Mouse (Mus musculus) pancreas, adult 10 weeks (tissue): ENCODE results near the gene Qpct. TPM values are rescaled to one million over a fixed set of nuclear protein-coding genes. Genes with fewer than 3 reads are reported as not detected.

Source experiments
- polyA plus RNA-seq: library from polyadenylated mRNA; stranded (reverse); fragments of 350-450 nt; fragmentation: Illumina TruSeq; extraction: RNeasy Lipid Tissue Mini Kit (QIAGEN cat#74804); gene quantifications from one replicate; pipeline ENCODE4 v1.2.3, GENCODE M21; 2015; ENCODE audit warnings: low read depth, low replicate concordance; ENCODE audit not compliant: insufficient read depth

Gene Qpct
- 3.9 TPM for polyA plus RNA-seq

DNA sequence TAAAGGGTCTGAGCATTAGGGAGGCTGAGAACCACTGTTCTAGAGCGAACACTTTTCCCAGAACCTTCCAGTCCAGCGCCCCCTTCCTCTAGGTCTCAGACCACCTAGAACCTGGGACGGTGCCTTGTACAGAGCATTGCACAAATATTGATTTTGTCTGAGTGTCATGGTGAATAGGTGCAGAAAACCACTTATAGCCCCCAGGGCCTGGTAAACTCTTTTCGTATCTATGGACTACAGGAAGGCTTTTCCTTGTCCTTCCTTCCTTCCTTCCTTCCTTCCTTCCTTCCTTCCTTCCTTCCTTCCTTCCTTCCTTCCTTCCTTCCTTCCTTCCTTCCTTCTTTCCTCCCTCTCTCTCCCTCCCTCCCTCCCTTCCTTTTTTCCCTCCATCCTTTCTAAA is at the start of gene Qpct:
Gene Qpct, plus strand, starts transcription at position 301 of the 400 bp plus-strand sequence.

GRCm38 (mm10) chr17:79020208-79020983 is 31.3 kb upstream of the Qpct start, which contains the start of gene Prkd3:
Gene Prkd3 (minus strand): TSS chr17:79020816.

Other genes with a start within 250 kb of the Qpct start
- 3.3 TPM for gene Heatr5b, start 216.5 kb upstream of the Qpct start, polyA plus RNA-seq
- 10.3 TPM for gene Gpatch11, start 216.3 kb upstream of the Qpct start, polyA plus RNA-seq
- gene Eif2ak2, start 169.3 kb upstream of the Qpct start, polyA plus RNA-seq = 3.3 TPM
- gene Sult6b1, start 144.9 kb upstream of the Qpct start, polyA plus RNA-seq = not detected
- gene Cebpzos, start 135.4 kb upstream of the Qpct start, polyA plus RNA-seq = 8.8 TPM
- gene Cebpz, start 114.8 kb upstream of the Qpct start, polyA plus RNA-seq = 10.3 TPM
- 11.5 TPM for gene Ndufaf7, start 114.8 kb upstream of the Qpct start, polyA plus RNA-seq
- gene Prkd3, start 31.1 kb upstream of the Qpct start, polyA plus RNA-seq = 6.2 TPM